Mouse (Mus musculus) hematopoietic stem cell, adult 5-6 weeks (primary cell): ENCODE results near the gene Vps39. TPM values are rescaled to one million over a fixed set of nuclear protein-coding genes. Genes with fewer than 3 reads are reported as not detected.

Source experiments
- ATAC-seq, 2 experiments: fragments of 125-278 bp in 1 of 2; replicated peaks in 1 of 2; 2 replicates each; pipeline ENCODE4 v1.8.0; 2016 to 2017; ENCODE audit warnings: inconsistent platforms in 2 of 2, mild to moderate bottlenecking in 2 of 2, moderate number of reproducible peaks in 2 of 2, low read depth in 1 of 2, moderate TSS enrichment in 1 of 2; ENCODE audit not compliant: low FRiP score in 2 of 2, poor library complexity in 2 of 2, severe bottlenecking in 2 of 2, insufficient read depth in 1 of 2, low TSS enrichment in 1 of 2
- total RNA-seq: library from RNA; stranded (forward); fragments of 172-1452, 232-1000 nt; gene quantifications from 2 replicates; pipeline ENCODE4 v1.2.3, GENCODE M21; 2017

Gene Vps39
- total RNA-seq, 1 experiment from 2014 or later = 53.1 TPM

DNA sequence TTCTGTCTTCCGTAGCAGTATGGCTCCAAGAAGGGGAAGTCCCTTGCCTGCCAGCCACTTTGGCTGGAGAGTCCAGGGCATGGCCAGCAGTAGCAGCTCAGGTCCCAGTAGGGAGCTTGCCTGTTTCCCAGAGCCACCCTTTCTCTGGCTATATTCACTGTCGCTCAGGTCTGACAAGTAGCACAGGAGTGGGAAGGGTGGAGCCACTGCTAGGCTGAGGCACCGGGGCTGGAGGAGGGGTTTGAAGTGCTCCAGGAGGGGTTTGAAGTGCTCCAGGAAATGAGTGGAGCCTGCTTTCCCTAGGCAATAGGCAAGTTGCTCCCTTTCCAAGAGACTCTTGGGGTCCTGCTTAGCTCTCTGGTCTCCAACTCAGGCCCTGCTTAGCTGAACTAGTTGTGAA lies 39.0 kb downstream of the Vps39 start, which contains the start of gene Pla2g4f:
Gene Pla2g4f (minus strand): TSS at position 190 of the 400 bp plus-strand sequence.
- ATAC-seq = no peak

DNA sequence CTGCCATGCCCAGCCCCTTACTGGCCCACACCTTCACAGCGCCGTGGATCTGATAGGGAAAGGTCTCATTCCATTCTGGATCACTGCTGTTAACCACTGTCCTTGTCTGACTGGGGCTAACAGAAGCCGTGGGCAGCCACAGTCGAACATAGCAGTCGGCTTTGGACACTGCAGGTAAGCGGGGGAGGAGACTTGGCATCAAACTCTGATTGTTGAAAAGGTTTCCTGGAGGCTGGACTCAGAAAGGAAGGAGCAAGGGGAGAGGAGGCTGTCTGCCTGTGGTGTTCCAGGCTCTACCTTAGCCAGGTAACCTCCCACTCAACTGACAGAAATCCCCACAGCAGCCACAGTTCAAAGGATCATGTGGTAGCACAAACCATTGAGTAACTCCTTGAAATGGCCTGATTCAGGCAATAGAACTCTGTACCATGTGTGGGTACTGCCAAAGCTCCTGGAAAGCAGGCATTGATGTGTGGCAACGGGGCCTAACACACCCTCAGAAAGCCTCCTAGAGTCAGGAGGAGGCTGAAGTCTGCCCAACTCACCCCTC lies 40.6 kb downstream of the Vps39 start:
- no peak for ATAC-seq

DNA sequence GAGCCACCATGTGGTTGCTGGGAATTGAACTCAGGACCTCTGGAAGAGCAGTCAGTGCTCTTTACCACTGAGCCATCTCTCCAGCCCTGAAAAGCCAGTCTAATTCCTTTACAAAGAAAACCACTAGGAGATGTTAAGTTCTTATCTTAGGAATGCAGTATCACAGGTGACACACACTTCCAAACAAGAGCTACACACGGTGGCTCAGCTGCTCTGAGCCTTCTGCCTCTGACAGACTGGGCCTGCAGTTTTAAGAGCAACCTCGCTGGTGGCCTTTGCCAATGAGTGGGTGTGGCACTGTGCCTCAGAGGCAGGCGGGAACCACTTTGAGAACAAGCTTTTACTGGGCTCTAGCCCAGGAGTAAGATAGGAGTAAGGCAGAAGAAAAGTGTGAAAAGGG lies 48.8 kb downstream of the Vps39 start:
- ATAC-seq = no peak

DNA sequence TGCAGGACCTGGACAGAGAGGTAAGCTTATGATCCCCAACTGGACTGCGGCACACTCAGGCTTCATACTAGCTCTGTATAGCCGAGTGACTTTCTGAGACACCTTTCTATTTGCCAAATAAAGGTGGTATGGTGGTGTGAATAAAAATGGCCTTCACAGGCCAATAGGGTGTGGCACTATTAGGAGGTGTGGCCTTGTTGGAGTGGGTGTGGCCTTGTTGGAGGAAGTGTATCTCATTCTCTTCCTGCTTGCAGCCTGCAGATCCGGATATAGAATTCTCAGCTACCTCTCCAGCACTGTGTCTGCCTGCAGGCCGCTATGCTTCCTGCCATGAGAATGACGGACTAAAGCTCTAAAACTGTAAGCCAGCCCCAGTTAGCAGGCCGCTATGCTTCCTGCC lies 51.9 kb downstream of the Vps39 start:
- no peak for ATAC-seq

DNA sequence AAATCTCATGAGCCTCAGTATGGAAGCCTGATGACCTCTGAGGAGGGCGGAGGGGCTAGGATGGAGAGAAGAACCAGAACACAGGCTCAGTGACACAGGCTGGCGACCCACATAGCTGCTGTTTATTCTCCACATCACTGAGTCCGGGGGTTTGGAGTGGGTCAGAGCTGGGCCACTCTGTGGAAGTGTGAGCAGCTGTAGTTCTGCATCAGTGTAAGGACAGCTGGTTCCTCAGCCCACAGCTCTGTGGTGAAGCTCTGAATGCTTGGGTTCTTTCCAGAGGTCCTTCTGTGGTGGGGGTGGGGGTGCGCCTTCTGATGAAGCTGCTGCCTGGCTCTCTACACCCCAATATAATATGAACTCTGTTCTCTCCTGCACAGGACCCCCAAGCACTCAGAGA lies 53.1 kb downstream of the Vps39 start:
- no peak for ATAC-seq

DNA sequence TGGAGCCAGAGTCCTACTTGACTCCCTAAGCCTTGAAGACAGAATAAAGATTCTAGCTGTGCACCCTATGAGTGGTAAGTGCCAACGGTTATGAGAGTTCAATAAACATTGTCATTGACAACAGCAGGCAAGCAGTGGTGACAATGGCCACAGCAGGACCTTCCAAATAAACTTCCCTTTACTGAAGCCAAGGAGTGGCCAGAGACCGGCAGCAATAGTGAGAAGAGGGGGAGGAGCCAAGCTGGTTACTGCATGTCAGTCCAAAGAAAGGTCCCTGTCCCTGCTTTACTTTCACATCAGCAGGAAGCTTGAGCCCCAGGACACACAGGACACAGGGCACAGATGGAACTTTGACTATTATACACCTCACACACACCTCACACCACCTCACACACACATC lies 56.8 kb downstream of the Vps39 start:
- ATAC-seq = no peak; a peak in 1 of 4 replicates

DNA sequence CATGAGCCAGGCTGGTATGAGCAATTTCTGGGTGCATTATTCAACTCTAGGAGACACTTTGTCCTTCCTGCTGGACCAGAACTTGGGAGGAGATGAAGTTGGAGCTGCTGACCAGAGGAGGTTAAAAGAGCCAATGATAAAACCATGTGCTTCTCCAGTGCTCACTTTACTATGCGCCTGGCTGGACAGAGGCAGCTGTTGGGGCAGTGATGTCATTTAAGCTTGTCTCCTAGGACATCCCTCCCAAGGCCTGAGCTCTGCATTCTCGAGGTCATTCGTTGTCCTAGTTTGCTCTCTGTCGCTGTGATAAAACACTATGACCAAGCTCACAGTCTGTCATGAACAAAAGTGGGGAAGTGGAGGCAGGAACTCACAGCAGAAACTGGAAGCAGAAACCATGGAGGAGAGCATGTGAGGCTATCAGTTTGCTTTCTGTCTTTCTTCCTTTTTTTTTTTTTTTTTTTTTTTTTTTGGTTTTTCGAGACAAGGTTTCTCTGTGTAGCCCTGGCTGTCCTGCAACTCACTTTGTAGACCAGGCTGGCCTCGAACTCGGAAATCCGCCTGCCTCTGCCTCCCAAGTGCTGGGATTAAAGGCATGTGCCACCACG lies 61.4 kb downstream of the Vps39 start:
- ATAC-seq = no peak

DNA sequence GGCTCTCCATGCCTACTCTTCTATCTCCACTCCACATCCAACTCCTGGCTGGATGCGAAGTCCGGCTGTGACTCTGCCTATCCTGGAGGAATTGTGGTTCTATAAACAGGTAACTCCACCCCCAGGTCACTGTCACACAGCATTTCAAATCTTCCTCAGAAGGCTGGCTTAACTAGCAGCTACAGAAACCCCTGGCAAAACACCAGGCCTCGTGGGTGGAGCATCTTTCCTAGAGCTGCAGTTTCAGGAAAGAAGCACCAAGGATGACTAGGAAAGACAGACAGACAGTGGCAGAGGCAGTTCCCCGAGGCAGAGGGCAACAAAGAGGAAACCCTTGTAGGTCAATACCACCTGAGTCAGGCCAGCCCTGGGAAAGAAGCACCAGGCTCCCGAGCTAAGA lies 63.9 kb downstream of the Vps39 start, which contains the start of gene Pla2g4d:
Gene Pla2g4d (minus strand): TSS at position 203 of the 400 bp plus-strand sequence.
- no peak for ATAC-seq

DNA sequence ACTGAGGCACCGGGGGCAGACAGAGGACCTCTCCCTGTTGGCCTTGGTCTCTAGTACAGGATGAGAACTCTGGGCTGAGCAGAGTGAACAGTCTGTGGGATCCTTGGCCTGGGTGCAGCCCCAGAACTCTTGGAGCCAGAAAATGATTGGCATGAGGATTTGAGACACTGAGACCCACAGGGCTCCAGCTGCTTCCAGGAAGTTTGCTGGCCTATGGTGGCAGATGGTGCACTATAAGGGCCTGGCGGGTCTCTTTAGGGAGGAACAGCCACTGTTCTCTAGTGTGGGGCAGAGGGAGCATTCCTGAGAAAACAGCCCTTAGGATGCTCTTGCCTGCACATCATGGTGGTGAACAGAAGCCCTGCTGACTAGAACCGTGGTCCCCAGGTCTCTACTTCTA lies 64.5 kb downstream of the Vps39 start:
- no peak for ATAC-seq

DNA sequence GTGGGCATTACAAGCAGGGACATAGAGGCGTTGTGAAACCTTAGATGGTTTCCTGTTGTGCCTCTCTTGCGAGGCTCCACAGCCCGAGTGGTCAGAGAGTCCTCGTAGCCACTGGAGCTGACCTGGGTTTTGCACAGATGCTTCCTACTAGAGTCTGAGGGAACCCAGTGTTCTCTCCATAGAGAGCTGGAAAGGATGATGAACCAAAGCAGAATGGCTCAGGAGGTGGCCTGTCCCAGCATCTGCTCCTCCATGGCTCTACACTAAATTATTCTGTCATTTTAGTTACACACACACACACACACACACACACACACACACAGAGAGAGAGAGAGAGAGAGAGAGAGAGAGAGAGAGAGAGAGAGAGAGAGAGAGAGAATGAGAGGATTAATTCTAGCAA lies 67.3 kb downstream of the Vps39 start:
- ATAC-seq = no peak

DNA sequence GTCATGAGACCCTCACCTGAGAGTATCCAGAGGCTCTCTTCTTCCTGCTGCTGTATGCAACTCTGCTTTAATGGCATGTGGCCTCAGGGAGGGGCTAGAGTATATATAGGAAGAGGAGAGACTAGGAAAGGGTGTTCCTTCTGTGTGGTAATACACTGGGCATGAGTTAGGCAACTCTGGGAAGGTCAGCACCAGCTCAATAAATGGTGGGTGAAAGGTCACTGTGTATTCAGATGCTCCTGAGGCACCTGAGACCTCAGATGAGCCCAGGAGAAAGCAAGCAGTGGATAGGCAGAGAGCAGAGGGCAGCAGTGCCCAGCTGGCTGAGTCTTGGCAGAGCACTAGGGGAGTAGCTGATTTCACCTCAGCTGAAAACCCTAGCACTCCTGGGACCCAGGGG lies 68.2 kb downstream of the Vps39 start:
- ATAC-seq = no peak

DNA sequence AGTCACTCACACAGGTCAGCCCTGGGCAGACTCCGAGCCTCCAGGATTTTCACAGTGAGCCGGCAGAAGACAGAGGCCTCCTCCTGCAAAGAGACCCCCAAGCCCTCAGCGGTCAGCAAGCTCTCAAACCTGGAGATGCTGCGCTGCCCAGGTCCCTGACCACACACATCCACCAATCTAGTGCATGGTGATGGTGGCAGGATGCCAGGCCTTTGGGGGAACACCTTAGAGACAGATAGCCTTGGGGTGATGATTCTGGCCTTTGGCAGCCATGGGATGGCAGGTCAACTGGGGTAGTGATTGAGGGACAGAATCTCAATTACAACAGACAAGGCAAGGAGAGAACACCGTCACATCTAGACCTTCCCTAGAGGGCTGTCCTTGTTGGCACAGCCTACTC lies 68.8 kb downstream of the Vps39 start:
- ATAC-seq = no peak

DNA sequence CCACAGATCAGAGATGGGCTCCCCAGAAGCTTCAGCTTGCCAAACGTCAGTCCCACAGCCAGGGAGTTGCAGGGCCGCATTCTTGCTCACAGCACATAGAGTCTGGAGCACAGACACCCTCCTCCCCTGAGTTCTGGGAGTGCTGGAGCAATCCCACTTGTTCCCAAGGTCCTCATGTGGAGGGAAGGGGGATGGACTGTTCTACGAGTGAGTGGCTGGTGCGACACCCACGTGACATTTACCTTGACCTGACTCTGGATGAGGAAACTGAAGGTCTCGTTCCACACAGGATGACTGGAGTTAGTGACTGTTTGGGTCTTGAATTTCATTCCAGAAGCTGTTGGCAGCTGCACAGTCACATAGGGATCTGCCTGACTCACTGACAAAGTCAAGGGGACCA lies 69.4 kb downstream of the Vps39 start:
- ATAC-seq = no peak

DNA sequence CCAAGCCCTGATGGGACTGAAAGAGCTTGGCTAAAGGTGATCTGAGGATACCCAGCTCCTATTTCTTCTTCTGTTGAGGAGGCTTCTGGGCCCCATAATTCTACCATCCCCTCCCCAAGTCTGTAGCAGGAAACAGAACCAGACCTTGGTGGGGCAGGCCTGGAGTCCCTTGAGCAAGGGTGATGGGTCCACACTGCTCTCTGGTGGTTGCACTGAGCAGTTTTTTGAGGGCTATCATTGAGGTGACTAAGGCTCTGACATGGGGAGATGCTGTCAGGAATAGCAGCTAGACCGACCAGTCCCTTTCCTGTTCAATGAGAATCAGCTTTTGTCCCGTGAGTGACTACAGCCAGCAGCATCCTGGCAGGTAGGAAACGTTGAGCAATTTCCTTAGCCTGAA lies 71.7 kb downstream of the Vps39 start:
- ATAC-seq = no peak

DNA sequence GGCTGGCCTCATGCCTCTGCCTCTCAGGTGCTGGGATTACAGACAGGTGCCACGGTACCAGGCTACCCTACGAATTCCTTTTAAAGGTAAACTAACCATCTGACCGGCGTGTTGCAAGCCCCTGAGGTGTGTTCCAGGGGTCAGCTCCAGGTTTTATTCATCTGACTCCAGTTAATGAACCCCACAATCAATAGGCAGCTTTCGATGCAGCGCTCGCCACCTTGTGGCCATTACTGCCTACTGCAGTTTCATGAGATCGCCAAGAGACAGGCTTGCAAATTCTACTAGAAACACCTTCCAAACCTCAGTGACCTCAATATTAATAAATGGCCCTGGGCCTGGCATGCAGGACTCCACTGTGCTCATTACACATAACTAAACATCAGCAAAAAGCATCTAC lies 73.0 kb downstream of the Vps39 start:
- peak; percentile 50 to 51; a peak in 3 of 4 replicates for ATAC-seq

DNA sequence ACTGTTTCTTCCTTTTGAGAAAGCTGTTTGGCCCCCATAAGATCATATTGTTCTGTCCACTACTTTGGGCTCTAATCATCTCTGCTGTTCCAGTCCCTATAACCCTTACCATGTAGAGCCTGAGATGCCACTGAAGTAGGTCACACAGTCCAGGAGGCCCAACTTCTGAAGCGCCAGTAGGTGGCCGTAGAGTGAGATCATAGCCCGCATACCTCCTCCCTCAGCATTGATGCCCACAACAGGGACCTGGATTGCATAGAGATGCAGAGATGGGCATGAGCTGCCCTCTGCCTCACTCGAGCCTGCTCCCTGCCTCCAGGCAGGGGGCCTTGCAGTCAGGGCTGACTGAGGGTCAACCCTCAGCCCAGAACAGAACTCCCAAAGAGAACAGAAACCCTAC lies 76.0 kb downstream of the Vps39 start:
- no peak for ATAC-seq

DNA sequence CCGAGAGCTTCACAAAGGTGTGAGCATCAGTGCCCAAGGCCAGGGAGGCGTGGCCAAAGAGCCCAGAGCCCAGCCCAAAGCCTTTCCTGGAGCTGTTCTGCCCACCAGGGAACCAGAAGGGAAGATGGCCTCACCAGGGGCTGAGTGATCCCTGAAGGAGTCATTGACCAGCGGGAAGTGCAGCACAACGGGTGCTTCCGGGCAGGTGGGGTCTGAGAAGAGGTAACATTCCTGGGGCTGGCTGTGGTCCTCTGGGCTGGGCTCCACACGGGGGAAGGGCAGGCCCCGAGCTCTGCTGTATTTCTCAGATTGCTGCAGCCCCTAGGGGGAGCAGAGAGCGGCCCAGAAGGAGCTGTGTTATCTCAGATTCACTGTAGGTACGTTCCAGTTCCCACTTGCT lies 84.3 kb downstream of the Vps39 start:
- peak; percentile 73; a peak in 2 of 4 replicates for ATAC-seq
